Mouse (Mus musculus) CD8-positive naive resting alpha-beta T cell, adult 2 months (primary cell): ENCODE results near the gene Ndufa11.

Experiments
- DNase-seq, 2 experiments: peaks; one replicate each; pipeline ENCODE4 v3.0.0; 2022; ENCODE audit warnings: low read depth in 2 of 2, low spot score in 2 of 2

Ndufa11 gene

DNA sequence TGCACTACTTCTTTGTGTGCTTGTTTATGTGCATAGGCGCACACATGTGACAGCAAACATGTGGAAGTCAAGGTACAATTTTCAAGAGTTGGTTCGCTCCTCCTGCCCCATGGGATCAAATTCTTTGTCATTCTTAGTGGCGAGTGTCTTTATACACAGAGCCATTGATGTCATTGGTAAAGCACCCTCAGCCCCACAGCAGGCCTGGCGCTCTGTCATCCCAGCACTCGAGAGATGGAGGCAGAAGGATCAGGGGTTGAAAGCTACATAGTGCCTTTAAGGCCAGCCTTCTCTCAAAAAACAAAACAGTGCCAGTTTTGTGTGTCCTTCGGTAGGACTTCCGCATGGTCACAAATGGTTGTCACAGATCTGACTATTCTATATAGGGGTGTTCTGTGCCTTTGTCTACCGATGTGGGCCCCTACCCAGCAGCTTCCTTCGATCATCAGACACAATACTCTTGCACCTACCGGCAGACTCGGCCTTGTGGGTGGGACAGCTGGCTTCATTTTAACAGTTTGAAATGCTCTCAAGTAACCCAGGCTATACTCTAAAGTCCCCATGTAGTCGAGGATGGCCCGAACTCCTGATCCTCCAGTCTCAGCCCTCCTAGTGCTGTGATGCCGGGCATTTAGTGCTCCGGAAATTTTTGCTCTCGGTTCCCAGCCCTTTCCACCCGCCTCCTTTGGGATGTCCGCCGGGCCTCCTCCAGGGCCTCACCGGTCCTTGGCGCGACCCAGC lies 1.5 kb upstream of the Ndufa11 start:
- DNase-seq: no peak

DNA sequence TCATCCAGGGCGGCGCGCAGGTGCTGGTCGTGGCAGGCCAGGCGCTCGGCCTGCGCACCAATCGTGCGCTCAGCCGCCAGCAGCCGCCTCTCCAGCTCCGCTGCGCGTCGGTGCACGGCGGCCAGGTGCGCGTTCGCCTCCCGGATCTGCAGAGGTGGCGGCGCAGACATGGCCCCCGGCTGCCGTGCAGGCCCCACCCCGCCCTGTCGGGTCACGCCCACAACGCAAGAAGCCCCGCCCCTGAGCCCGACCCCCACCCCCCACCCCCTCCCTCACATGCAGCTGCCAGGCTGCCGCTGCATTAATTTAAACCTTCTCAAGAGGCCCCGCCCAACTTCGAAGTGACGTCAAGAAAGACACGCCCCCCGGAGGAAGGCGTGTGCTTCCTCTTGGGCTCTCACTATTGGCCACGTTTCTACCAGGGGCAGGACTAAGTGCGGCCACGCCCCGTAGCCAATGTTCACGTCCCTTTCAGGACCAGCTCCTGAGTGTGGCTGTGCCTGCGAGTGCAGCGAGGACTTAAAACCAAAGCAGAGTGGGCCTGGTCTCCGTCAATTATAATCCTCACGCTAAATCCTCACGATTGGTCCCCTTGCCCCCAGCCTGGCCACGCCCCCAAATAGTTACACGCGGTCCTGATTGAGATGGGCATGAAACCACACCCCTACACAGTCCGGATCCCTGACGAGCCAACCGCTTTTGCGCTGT lies 758 bp upstream of the Ndufa11 start:
- DNase-seq: peak; percentile 94 to 97

DNA sequence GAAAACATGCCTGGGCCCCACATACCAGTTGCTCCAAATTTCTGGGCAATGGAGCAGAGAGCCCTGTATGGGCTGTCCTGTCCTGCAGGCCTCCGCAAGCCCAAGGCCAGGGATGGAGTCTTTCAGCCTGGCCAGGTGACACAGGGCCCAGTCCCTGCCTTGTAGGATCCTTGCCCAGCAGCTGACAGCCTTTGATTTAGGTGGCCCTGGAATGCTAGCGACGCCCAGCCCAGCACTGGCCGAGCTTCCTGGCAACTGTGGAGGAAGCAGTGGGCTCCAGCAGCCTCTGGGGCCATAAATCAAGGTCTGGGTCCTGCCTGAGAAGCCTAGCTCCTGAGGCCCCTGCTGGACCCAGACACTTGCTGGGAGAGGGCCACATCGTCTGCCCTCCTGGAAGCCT lies 4.9 kb downstream of the Ndufa11 start:
- no peak for DNase-seq

DNA sequence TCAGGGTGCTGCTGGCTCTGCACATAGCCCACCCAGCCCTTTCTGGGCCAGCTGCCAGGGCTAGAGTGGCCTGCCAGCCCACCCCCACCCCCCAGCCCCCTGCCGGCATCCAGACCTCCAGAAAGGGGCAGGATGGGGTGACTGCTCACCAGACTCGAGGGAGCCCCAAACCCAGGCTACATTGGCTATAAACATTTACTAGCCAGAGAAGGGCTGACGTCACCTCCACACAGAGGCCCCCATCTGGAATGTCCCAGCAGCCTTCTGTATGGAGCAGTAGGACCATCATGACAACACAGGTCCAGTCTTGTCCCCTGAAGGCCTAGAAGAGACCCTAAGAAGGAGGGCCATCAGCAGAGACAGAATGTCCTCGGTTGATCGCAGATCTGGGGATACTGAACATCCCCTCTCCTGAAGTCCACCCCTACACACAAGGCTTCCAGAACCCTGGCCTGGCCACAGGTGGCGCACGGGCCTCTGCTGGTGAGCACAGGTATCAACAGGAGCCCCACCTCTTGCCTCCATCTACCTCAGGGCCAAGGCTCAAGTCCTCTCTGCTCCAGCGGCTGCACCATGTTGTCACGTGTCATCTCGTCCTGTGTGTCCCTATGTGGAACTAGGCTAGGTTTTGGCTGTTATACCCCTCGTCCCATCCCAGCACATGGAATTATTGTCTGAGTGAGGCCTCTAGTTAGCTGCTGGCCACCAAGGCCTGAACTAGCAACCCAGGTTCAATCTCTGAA lies 6.0 kb downstream of the Ndufa11 start:
- no peak for DNase-seq

DNA sequence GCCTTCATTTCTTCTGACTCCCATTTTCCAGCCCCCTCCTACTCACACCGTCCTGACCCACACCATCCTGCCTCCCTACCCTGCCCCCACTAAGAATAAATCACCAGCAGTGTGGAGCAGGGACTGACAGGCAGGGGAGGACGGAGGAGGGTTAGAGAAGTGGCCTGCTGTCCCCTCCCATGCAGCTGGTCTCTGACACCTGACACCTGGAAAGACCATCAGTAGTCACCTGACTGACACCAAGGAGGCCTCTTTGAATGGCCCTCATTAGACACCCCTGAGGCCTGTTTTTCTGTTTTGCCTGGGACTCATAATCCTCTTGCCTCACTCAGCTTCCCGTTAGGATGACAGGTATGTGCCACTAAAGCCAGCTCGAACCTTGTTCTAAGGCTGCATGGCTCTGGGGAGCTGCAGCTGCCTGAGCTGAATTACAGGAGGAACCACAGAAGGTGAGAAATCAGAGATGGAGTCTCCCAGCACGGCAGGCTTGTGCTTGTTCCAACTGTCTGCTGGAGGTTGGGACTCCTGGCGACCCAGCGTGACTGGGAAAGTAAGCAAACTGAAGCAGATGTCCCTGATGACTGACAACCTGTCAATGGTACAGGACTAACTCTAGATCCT lies 9.6 kb downstream of the Ndufa11 start:
- no peak for DNase-seq

DNA sequence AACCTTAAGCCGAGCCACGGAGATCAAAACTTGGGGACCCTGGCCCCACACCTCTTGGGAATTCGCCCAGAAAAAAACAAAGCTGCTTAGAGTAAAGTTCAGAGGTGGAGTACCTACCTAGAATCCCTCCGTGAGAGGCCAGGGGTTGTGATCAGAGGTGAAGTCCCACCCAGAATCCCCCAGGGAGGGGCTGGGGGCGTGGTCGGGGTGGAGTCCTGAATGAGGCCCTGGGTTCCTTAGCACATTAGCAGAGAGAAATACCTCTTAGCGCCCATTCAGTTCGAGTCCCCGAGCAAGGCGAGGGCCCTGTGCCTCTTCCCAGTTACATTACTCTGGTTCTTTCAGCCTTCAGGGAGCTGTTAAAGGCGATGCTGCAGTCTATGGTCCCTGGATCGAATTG lies 10.1 kb downstream of the Ndufa11 start:
- no peak for DNase-seq

DNA sequence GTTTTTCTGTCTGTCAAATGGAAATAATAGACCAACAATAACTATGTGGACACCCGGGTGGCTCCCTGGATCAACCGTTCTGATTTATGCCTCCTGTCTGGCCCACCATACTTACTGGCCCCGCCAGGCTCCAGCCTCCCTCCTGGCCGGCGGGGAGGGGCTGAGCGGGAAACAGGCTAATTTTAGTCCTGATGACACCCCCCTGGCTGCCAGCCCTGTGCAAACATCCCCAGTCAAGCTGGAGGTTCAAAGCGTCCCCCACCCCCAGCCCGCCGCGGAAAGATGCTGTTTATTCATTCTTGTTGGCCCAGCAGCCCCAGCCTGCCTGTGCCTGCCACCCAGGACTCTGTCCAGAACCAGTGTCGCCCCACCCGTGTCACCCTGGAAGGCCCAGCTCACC lies 10.6 kb downstream of the Ndufa11 start:
- DNase-seq: no peak

DNA sequence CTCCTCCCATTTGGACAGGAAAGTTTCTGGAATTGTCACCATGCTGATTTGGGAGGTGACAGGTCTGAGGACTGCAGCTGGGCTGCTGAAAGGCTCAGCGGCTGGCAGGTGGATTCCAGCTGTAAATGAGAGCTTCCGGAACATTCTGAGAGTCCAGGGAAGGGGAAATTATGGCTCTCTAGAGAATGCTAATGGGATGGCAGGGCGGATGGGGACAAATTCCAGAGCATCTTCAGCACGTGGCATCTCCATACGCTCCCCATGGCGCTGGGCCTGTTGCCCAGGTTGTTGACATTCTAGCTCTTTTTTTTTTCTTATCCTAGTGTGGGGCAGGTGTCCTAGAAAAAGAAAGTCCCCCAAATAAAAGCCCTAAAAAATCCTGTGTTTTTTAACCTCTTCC lies 11.6 kb downstream of the Ndufa11 start:
- DNase-seq: no peak

DNA sequence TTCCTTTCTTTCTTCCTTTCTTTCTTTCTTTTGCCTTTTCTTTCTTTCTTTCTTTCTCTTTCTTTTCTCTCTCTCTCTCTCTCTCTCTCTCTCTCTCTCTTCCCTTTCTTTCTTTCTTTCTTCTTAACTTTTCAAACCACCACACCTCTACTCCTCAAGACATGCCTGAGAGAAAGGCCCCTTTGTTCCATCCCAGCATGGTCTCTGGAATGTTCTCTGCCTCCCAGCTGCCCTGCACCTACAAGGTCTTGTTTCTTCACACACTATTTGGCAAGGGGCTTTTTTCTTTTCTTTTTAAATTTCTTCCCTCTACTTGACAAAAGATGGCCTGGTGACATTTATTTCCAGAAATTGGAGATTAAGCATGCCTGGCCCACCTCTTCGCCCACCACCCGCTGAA lies 12.1 kb downstream of the Ndufa11 start:
- DNase-seq: no peak

DNA sequence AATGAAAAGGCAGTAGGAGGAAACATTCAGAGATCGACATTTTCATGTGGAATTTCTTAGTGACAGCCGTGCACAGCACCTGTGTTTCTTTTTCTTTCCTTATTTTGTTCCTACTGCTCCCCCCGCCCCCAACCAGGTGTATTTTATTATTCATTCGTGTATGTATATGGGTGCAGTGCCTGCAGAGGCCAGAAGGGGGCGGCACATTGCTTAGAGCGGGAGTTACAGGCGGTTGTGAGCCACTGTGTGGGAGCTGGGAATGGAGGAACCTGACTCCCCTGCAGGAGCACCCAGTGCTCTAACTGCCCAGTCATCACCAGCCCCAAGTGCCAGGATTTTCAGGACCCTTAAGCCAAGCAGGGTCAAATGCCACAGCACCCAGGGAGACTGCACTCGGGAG lies 19.0 kb downstream of the Ndufa11 start:
- DNase-seq: no peak

DNA sequence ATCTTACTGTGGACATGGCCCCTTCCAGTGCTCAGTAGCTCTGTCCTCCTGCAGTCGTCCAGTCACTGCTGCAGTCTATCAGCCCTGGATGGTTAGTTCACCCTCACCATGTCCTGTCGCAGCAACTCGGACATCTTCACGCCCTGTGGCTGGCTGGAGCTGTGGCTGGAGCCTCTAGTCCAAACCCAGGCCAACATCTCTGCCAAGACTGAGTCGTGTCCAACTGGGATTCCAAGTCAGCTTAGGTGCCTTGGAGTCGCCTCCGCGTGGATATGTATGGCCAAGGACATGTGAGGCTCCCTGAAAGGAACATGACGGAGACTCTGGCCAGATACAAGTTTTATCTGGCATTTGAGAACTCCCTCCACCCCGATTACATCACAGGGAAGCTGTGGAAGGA lies 20.7 kb downstream of the Ndufa11 start:
- no peak for DNase-seq

DNA sequence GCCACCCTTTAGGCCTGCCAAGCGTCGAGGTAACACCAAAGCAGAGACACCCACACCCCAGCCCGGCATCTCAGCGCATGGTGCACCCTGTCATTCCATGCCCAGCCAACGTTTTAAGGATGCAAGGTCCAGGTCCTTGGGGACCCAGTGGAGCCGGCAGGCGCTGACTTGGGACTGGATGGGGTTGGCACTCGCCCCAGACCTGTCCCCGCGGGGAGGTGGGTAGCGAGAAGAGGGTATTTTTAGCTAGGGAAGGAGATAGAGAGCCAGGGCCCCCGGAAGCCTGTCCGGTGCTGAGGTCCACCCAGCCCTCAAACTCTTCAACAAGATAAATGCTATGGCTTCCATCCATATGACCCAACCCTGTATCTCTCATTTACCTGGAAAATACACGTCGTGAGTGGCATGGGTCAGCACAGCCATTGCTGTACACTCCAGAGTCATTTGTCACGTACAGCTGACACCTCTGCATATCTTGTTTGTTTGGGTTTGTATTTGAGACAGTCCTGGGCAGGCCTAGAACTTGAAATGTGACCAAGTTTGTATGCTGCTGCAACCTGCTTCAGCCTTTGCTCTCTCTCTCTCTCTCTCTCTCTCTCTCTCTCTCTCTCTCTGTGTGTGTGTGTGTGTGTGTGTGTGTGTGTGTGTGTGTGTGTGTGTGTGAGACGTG lies 22.7 kb downstream of the Ndufa11 start:
- DNase-seq: no peak

DNA sequence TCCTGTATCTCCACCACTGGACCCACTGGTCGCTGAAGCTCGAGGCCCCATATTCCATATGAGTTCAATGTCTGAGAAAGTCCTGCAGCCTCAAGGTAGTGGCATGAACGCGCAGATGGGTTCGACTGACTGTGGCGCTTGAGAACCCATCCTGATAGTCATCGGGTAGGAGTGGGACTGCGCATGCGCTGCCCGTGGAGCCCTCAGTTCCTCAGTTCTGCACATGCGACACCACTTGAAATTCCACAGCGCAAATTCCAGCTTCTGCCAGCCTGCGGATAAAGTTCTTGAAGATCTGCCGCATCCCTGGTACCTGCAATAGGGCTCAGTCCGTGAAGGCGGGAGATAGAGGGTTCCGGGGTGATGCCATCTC lies 23.2 kb downstream of the Ndufa11 start:
- no peak for DNase-seq

DNA sequence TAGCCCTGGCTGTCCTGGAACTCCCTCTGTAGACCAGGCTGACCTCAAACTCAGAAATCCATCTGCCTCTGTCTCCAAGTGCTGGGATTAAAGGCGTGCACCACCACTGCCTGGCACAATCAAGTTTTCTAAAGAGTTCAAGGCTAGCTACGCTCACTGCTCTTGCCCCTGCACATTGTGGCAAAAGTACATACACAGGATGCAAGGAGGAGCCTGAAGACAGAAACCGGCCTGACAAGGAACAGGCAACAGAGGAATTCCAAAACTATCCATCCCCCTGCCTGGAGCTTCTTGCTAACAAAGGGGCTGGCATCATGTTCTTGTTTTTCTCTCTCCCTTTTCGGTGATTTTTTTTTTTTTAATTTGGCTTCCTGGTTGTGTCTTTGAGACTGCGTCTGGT lies 26.6 kb downstream of the Ndufa11 start:
- no peak for DNase-seq

DNA sequence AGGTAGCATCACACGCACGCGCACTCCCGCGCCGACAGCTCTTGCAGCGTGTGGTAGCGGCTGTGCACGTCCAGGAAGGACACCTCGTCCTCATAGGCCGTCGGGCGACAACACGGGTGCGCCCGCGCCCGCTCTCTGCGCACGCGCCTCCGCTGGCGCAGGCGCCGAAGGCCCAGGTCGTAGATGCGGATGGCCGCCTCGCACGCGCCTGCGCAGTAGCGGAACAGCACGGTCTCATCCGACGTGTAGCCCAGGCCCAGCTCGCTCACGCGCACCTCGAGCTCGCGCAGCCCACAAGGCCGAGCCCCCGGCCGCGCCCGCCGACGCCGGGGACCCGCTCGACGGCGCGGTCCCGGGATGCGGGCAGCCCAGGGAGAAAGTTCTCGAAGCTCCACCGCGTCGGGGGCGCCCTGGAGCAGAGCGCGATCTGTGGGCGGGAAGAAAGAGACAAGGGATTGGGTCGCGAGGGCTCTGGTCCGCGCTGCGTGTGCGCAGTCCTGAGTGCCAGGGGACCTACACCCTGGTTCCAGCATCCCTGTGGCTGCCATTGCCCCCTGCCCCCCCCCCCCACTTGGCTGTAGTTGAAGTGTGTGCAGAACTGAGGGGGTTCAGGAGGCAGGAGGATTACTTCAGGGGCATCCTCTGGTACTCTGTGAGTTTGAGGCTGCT lies 34.0 kb downstream of the Ndufa11 start:
- no peak for DNase-seq

DNA sequence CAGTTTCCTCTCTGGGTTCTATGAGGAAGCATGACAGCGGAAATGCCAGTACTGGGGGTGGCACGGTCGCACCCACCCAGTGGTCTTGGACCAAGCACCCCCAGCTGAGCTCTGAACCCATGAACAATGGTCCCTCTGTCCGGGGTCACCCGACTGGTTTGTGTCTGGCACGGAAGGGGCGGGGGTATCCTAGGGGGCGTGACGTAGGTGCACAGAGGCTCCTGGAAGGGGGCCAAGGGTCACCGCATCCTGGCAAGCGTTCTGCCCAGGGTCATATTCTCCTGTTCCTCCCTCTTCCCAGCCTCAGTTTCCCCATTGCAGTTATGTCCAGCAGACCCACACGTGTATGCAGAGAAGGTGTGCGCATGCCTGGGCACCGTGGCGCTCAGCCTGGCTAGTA lies 35.9 kb downstream of the Ndufa11 start:
- DNase-seq: no peak

DNA sequence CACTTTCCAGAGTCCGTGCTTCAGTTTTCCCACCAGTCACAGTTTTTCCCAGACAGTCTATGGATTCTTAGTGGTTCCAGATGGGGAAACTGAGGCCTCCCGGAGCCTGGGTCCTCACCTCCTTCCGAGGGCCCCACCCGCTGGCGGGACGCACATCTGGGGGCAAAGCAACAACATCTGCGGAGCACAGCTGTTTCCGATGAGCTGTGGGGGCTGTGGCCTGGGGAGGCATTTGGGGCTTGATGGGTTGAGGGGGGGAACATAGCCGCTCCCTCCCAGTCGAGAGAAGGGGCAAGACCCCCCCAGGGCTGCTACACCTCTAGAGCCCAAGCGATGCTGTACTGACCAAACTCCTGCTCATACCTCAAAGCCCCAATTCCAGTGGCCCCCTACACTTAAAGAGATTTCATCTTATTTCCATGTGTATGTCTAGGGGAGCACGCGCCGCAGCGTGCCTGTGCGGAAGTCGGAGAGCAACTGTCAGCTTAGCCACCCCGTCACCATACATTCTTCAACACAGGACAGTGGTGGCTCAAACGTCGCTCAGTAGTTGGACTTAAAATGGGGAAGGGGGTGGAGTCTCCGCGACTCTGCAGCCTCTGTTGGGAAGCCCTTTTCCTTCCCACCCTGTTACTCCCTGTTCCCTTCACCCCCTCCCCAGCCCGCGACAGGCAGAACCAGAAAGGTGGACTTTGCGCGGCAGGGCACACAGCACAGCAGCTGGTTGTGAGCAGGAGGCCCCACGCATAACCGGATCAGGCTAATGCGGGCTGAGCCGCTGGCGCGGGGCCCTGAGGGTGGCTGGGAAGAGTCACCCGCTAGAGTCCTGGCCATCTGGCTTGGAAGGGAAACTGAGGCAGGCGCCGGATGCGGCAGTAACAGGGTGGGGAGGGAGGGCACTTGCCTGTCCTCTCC lies 37.0 kb downstream of the Ndufa11 start:
- DNase-seq: no peak

DNA sequence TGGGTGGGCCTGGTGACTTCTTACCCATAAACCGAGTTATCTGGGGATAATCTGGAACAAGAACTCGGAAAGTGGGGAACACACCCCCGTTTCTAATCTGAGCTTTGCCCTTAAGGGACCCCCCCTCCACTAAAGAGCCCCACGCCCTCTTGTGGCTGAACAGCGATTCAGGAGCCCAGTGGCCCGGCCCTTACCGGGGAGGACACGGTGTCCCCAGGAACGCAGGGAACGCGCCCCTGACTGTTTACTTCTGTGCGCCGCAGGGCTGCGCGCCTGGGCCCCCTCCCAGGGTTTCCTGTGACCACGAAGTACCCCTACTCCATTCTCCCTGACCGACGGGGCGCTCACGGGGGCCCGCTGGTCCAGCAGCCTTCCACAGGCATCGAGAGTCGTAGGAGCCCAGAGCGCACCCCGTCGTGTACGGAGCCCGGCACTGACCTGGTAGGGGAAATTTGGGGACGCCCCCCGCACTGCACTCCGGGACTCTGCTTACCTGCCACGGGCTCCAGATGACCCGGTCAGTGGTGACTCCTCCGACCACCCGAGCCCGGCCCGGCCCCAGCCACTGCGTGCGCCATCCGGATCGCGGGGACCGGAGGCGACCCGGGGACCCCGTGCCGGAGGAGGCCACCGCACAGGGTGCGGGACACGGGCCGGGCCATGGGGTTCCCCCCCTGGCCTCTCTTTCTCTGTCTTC lies 39.3 kb downstream of the Ndufa11 start:
- no peak for DNase-seq
